Mouse (Mus musculus) regulatory T cell (primary cell): Measurements from ENCODE around the gene Rgs5.

Experiments used
- in situ Hi-C: fragments of 300-600 bp; cut with MboI, MseI; formaldehyde crosslinking; loops from one replicate; pipeline ENCODE4 v1.15.1; 2025; ENCODE audit warnings: high pct_unique_total_duplicates

Rgs5 gene

GRCm38 (mm10) chr1:169726319-169726718 lies 71.0 kb downstream of the Rgs5 start:
- in situ Hi-C loops = no loop called here

- in situ Hi-C loops = no loop called here
Observed at GRCm38 (mm10) chr1:169730599-169731100, 75.3 kb downstream of the Rgs5 start.

DNA sequence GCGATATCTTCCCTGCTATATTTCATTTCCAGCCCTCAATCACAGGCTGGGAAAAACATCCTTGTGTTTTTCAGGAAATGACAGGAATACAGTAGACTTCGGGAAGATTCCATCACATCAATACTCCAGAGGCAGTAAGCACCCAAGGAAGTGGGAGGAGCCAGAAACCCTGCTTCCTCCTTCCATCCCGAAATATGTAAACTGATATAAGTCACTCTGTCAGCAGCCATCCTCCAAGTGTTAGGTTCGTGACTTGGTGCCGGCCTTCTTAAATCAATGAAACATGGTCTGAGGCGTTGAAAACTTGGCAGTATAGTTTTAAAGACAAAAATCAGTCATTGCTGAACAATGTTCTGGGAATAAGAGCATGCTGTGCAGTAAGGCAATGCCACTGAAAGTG lies 80.8 kb downstream of the Rgs5 start:
- in situ Hi-C loops = no loop called here

DNA sequence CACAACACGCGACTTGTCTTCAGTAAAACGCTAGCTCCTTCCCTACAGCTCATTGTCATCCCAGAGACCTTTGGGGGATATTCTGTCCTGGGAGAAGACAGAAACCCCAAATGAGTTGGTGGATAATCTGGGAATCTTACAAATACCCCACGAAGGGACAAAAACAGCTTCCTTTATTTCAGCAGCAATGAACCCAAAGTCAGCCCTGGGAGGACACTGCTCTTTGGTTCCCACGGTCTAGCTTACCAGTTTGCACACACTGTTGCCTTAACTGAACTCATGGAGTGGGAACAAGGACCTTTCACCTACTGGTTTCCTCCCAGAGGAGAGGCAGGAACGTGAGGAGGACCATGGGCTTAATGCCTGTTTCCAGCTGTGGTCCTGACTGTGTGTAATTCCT lies 81.9 kb downstream of the Rgs5 start:
- in situ Hi-C loops = no loop called here

GRCm38 (mm10) chr1:169741147-169741546 lies 85.8 kb downstream of the Rgs5 start:
- in situ Hi-C loops = no loop called here
